Mouse (Mus musculus) stomach, embryonic 15.5 days (tissue): ENCODE measurements around the gene Slc25a33. TPM values are rescaled to one million over a fixed set of nuclear protein-coding genes. Genes with fewer than 3 reads are reported as not detected.

Experiments
- ATAC-seq: fragments of 200-750 bp; cut with Nextera tagmentation; 2 replicates; pipeline ENCODE4 v1.8.0; 2017; ENCODE audit warnings: low read depth, moderate number of reproducible peaks, moderate TSS enrichment; ENCODE audit not compliant: insufficient read depth, low FRiP score
- H3K27ac ChIP-seq: fragments of 300-500 bp; sonication (generic); 2 replicates; pipeline ENCODE4 v1.5.1; 2015; ENCODE audit warnings: mild to moderate bottlenecking, inconsistent platforms
- H3K27me3 ChIP-seq: fragments of 300-500 bp; sonication (generic); replicated peaks from 2 replicates; pipeline ENCODE4 v1.6.1; 2015; ENCODE audit warnings: inconsistent platforms
- H3K36me3 ChIP-seq: fragments of 300-500 bp; sonication (generic); 2 replicates; pipeline ENCODE4 v1.6.1; 2015; ENCODE audit warnings: inconsistent platforms
- H3K4me1 ChIP-seq: fragments of 300-500 bp; sonication (generic); 2 replicates; pipeline ENCODE4 v1.6.1; 2015; ENCODE audit warnings: inconsistent platforms
- H3K4me2 ChIP-seq: fragments of 300-500 bp; sonication (generic); 2 replicates; pipeline ENCODE4 v1.6.1; 2015; ENCODE audit warnings: mild to moderate bottlenecking, inconsistent platforms
- H3K4me3 ChIP-seq: fragments of 300-500 bp; sonication (generic); replicated peaks from 2 replicates; pipeline ENCODE4 v1.5.1; 2015; ENCODE audit warnings: inconsistent platforms
- H3K9ac ChIP-seq: fragments of 300-500 bp; sonication (generic); 2 replicates; pipeline ENCODE4 v1.6.1; 2015; ENCODE audit warnings: inconsistent platforms
- H3K9me3 ChIP-seq: fragments of 300-500 bp; sonication (generic); 2 replicates; pipeline ENCODE4 v1.6.1; 2016; ENCODE audit warnings: inconsistent platforms
- WGBS: fragments of 180-500 bp; shearing (Covaris S2); methylation state at CpG from one replicate; pipeline ENCODE4 v1.1.7; 2015; 5-methylcytosine and 5-hydroxymethylcytosine counted together
- polyA plus RNA-seq: library from polyadenylated mRNA; unstranded; fragments of >200 nt; fragmentation: Nextera tagmentation; extraction: Ambion mirVana; gene quantifications from 2 replicates; pipeline ENCODE4 v1.2.1, GENCODE M21; 2015

Slc25a33 gene
- polyA plus RNA-seq, 1 experiment from 2014 or later: 10.4 TPM

GRCm38 (mm10) chr4:149734246-149734645 lies 39.8 kb downstream of the Slc25a33 start:
- no peak overlapping the region for H3K27ac ChIP-seq
- WGBS: 83% methylated on average over 6 of the region's 6 CpGs
- no peak overlapping the region for H3K4me2 ChIP-seq
- H3K9me3 ChIP-seq: no peaks in the 10 kb centered on the region
- no peak overlapping the region for H3K9ac ChIP-seq
- peaks cover 45% of the 10 kb centered on the region for H3K4me1 ChIP-seq
- H3K36me3 ChIP-seq: peaks cover 5% of the 10 kb centered on the region
- H3K27me3 ChIP-seq: no peaks in the 10 kb centered on the region
- ATAC-seq: no peak
- no peak overlapping the region for H3K4me3 ChIP-seq

- ATAC-seq: no peak
- 63% methylated on average over 6 of the region's 6 CpGs for WGBS
- Histone ChIP-seq H3K4me3 (no peak overlapping the region), H3K9me3 (no peaks in the 10 kb centered on the region), H3K36me3 (peaks cover 9% of the 10 kb centered on the region), H3K4me2 (0 out of 2 replicates have a peak overlapping the region, but pooled peaks have one; percentile 2), H3K27ac (no peak overlapping the region; the same call in 1 of the 2 replicates), H3K27me3 (no peaks in the 10 kb centered on the region), H3K4me1 (peaks cover 45% of the 10 kb centered on the region), H3K9ac (no peak overlapping the region)
Measured at GRCm38 (mm10) chr4:149733748-149734147, 40.3 kb downstream of the Slc25a33 start.

DNA sequence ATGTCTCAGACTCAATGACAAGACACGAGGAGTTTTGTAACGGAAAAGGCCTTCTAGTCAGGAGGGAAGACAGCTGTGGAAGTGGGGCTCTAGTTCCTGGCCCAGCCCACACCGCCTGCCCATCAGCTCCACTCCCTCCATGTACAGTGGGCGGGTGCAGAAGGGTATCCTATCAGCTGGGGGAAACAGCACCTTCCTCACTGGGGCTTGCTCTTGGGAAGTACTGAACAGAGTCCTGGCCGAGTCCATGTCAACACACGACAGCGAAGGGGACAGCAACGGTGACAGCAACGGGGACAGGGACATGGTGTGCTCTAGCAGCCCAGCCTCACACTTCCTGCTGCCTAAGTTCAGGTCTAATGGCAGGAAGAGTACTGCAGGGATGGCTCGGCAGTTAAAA lies 41.3 kb downstream of the Slc25a33 start:
- Histone ChIP-seq H3K27ac (no peak overlapping the region), H3K4me3 (no peak overlapping the region), H3K9ac (no peak overlapping the region), H3K4me2 (no peak overlapping the region), H3K27me3 (no peaks in the 10 kb centered on the region), H3K9me3 (no peaks in the 10 kb centered on the region), H3K36me3 (peaks cover 13% of the 10 kb centered on the region), H3K4me1 (peaks cover 45% of the 10 kb centered on the region)
- 57% methylated on average over 10 of the region's 10 CpGs for WGBS
- ATAC-seq: no peak

DNA sequence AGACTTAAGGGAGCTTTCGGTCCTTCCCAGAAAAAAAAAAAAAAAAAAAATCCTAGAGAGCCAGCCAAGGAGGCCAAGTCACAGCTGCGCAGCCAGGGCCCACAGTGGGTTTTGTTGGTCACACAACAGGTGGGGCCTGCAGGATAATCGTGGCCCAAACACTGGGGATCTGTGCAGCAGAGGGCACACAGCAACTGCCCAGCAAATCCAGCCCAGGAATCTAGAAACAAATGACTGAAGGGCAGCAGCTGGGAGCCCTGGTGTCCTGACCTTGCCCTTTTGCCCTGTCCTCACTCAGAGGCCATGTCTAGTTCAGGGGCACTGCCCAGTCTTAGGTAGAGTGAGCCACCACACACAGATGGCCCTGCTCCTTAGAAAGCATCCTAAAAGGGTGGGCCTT lies 41.8 kb downstream of the Slc25a33 start:
- Histone ChIP-seq H3K4me3 (no peak overlapping the region), H3K9ac (no peak overlapping the region), H3K36me3 (peaks cover 18% of the 10 kb centered on the region), H3K4me1 (peaks cover 45% of the 10 kb centered on the region), H3K4me2 (no peak overlapping the region), H3K27me3 (no peaks in the 10 kb centered on the region), H3K9me3 (no peaks in the 10 kb centered on the region), H3K27ac (no peak overlapping the region)
- WGBS: 82% methylated on average over 3 of the region's 3 CpGs
- no peak for ATAC-seq

DNA sequence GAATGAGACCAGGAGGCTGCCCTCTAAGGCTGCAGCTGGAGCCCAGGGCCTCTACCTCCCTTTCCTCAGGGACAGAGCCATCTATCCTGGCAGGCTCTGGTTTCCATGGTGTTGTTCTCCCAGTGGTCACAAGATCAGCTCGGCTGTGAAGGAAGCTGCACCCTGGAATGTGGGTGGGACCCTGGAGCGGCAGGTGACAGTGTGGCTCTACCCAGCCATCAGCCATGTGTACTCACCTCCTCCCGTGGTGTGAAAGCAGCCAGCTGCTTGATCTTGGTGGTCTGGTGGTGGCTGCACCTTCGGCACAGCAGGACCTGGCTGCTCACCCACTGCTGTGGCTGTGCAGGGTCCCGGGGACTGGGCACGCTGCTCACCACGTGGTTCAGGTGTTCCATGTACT lies 43.2 kb downstream of the Slc25a33 start:
- no peak overlapping the region for H3K9ac ChIP-seq
- WGBS: 60% methylated on average over 7 of the region's 7 CpGs
- H3K4me1 ChIP-seq: peaks cover 30% of the 10 kb centered on the region
- no peak overlapping the region for H3K4me2 ChIP-seq
- no peak overlapping the region for H3K4me3 ChIP-seq
- H3K27ac ChIP-seq: no peak overlapping the region
- peaks cover 30% of the 10 kb centered on the region for H3K36me3 ChIP-seq
- no peaks in the 10 kb centered on the region for H3K27me3 ChIP-seq
- no peak for ATAC-seq
- H3K9me3 ChIP-seq: no peaks in the 10 kb centered on the region

DNA sequence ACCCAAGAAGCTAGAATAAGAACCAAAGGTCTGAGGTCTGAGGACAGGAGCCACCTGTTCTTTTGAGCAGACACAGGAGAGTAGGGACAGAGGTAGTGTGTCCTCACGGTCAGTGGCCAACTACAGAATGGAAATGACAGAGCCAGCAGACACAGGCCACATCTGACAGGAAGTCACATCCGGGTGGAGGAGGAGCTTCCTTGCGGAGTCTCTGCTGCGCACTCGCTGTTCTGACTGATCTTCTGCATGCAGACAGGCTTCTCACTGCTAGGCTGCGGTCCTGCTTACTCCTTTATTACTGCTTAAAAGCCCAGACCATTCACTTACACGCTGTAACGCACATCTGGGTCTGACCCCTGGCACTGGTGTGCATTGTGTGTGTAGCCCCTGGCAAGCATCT lies 45.3 kb downstream of the Slc25a33 start:
- H3K36me3 ChIP-seq: peaks cover 34% of the 10 kb centered on the region
- WGBS: 72% methylated on average over 8 of the region's 8 CpGs
- H3K4me1 ChIP-seq: peaks cover 14% of the 10 kb centered on the region
- no peak overlapping the region for H3K9ac ChIP-seq
- no peaks in the 10 kb centered on the region for H3K9me3 ChIP-seq
- no peak overlapping the region for H3K27ac ChIP-seq
- no peak overlapping the region for H3K4me3 ChIP-seq
- H3K27me3 ChIP-seq: no peaks in the 10 kb centered on the region
- no peak for ATAC-seq
- H3K4me2 ChIP-seq: no peak overlapping the region; the same call in 1 of the 2 replicates

GRCm38 (mm10) chr4:149727636-149728035 lies 46.4 kb downstream of the Slc25a33 start:
- H3K36me3 ChIP-seq: peaks cover 37% of the 10 kb centered on the region
- no peaks in the 10 kb centered on the region for H3K27me3 ChIP-seq
- H3K27ac ChIP-seq: no peak overlapping the region
- H3K9me3 ChIP-seq: no peaks in the 10 kb centered on the region
- no peak overlapping the region for H3K4me2 ChIP-seq
- no peak overlapping the region for H3K9ac ChIP-seq
- ATAC-seq: no peak
- no peak overlapping the region for H3K4me3 ChIP-seq
- WGBS: 98% methylated on average over 5 of the region's 5 CpGs
- H3K4me1 ChIP-seq: peaks cover 4% of the 10 kb centered on the region; the same call in 1 of the 2 replicates

GRCm38 (mm10) chr4:149725661-149726350 lies 48.3 kb downstream of the Slc25a33 start:
- no peak overlapping the region for H3K4me3 ChIP-seq
- no peak overlapping the region for H3K27ac ChIP-seq
- H3K9ac ChIP-seq: no peak overlapping the region
- H3K4me2 ChIP-seq: no peak overlapping the region
- peaks cover 42% of the 10 kb centered on the region for H3K36me3 ChIP-seq
- H3K9me3 ChIP-seq: no peaks in the 10 kb centered on the region
- no peak for ATAC-seq
- WGBS: 63% methylated on average over 15 of the region's 15 CpGs
- no peaks in the 10 kb centered on the region for H3K4me1 ChIP-seq
- no peaks in the 10 kb centered on the region for H3K27me3 ChIP-seq

DNA sequence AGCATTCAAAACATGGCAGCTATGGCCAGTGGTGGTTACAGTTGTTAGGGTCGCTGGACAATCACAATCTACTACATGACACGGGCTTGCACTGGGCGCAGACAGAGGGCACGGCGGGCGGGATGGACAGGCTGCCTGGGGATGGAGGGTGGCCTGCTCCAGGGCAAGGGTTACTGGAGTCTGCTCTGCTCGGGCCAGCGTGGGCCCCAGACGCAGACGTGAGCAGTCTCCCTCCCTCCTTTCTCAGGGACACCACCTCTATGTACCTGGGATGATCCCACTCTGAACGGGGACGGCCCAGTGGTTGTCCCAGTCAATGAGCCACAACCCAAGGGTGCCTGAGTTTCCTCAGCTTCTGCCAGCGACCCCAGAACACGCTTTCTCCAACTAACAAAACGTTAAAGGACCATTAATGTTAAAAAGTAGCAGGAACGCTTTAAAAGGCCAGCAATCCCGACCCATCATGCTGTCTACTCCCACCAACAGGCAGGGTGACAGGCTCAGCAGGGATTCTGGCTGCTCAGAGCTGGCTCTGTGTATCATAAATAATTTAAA lies 49.1 kb downstream of the Slc25a33 start:
- no peak for ATAC-seq
- no peak overlapping the region for H3K4me2 ChIP-seq

GRCm38 (mm10) chr4:149723855-149724731 lies 50.0 kb downstream of the Slc25a33 start:
- H3K4me1 ChIP-seq: no peaks in the 10 kb centered on the region
- no peak overlapping the region for H3K27ac ChIP-seq
- no peak overlapping the region for H3K4me3 ChIP-seq
- H3K27me3 ChIP-seq: no peaks in the 10 kb centered on the region
- H3K36me3 ChIP-seq: peaks cover 52% of the 10 kb centered on the region
- H3K4me2 ChIP-seq: no peak overlapping the region
- no peak overlapping the region for H3K9ac ChIP-seq
- 76% methylated on average over 17 of the region's 17 CpGs for WGBS
- H3K9me3 ChIP-seq: no peaks in the 10 kb centered on the region
- no peak for ATAC-seq

More for the DNA sequence above, 49.1 kb downstream of the Slc25a33 start:
- Histone ChIP-seq H3K4me3 (no peak overlapping the region), H3K9me3 (no peaks in the 10 kb centered on the region), H3K4me1 (no peaks in the 10 kb centered on the region), H3K9ac (no peak overlapping the region), H3K36me3 (peaks cover 50% of the 10 kb centered on the region), H3K27ac (no peak overlapping the region), H3K27me3 (no peaks in the 10 kb centered on the region)
- 88% methylated on average over 17 of the region's 17 CpGs for WGBS

DNA sequence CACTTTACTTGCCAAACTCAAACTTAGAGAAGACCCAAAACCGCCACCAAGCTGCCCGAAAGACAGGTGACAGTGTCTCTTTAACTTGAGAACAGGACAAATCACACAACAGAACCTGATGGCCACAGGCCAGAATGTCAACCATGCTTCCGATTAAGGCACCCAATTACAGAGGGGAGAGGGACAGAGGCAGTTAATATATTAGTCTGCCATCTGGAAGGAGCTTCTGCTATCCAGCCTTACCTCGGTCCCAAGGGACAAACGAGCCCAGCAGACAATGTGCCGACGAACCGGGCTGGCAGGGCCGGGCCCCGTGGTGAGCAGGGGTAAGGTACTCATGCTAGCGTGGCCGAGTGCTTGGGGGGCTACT lies 51.1 kb downstream of the Slc25a33 start:
- H3K4me2 ChIP-seq: no peak overlapping the region
- ATAC-seq: no peak
- H3K36me3 ChIP-seq: peaks cover 58% of the 10 kb centered on the region
- 94% methylated on average over 12 of the region's 12 CpGs for WGBS
- no peaks in the 10 kb centered on the region for H3K4me1 ChIP-seq
- H3K4me3 ChIP-seq: no peak overlapping the region
- no peaks in the 10 kb centered on the region for H3K27me3 ChIP-seq
- H3K9me3 ChIP-seq: no peaks in the 10 kb centered on the region
- no peak overlapping the region for H3K9ac ChIP-seq
- H3K27ac ChIP-seq: no peak overlapping the region
